Mouse (Mus musculus) myocyte (in vitro differentiated cells): ENCODE measurements around the gene Olfr1167.

Experiments used
- CEBPB ChIP-seq: IDR thresholded peaks from 2 replicates; pipeline ENCODE4 v1.6.1; 2011; ENCODE audit warnings: mild to moderate bottlenecking, moderate library complexity; ENCODE audit not compliant: poor library complexity, insufficient read depth, severe bottlenecking
- E2F4 ChIP-seq: IDR thresholded peaks from one replicate; pipeline ENCODE4 v1.6.1; 2011; ENCODE audit warnings: mild to moderate bottlenecking, control low read depth, moderate library complexity; ENCODE audit not compliant: insufficient read depth
- MAX ChIP-seq: IDR thresholded peaks from one replicate; pipeline ENCODE4 v1.6.1; 2011; ENCODE audit warnings: low read depth, mild to moderate bottlenecking, control low read depth
- MYOD1 ChIP-seq, 3 experiments: IDR thresholded peaks; one replicate each; pipeline ENCODE4 v1.6.1; 2011; ENCODE audit warnings: control low read depth in 2 of 3, low read depth in 2 of 3, mild to moderate bottlenecking in 2 of 3, moderate library complexity in 1 of 3; ENCODE audit not compliant: insufficient read length in 2 of 3, control insufficient read depth in 1 of 3
- MYOG ChIP-seq, 3 experiments: IDR thresholded peaks; one replicate each; pipeline ENCODE4 v1.6.1; 2011; ENCODE audit warnings: control low read depth in 2 of 3, low read depth in 2 of 3, mild to moderate bottlenecking in 2 of 3; ENCODE audit not compliant: insufficient read length in 2 of 3, control insufficient read depth in 1 of 3, insufficient read depth in 1 of 3
- POLR2A ChIP-seq: IDR thresholded peaks from one replicate; pipeline ENCODE4 v1.6.1; 2011; ENCODE audit warnings: low read depth, mild to moderate bottlenecking, control low read depth, moderate library complexity; ENCODE audit not compliant: insufficient read length
- POLR2AphosphoS2 ChIP-seq: IDR thresholded peaks from one replicate; pipeline ENCODE4 v1.6.1; 2011; ENCODE audit warnings: low read depth, control low read depth; ENCODE audit not compliant: insufficient read length
- REST ChIP-seq: IDR thresholded peaks from one replicate; pipeline ENCODE4 v1.6.1; 2011; ENCODE audit warnings: mild to moderate bottlenecking, control low read depth, moderate library complexity; ENCODE audit not compliant: insufficient read depth, insufficient read length
- SRF ChIP-seq: IDR thresholded peaks from one replicate; pipeline ENCODE4 v1.6.1; 2011; ENCODE audit warnings: low read depth; ENCODE audit not compliant: control insufficient read depth, insufficient read length
- TCF12 ChIP-seq: IDR thresholded peaks from one replicate; pipeline ENCODE4 v1.6.1; 2011; ENCODE audit warnings: mild to moderate bottlenecking, control low read depth; ENCODE audit not compliant: poor library complexity, insufficient read depth, severe bottlenecking
- TCF3 ChIP-seq: IDR thresholded peaks from one replicate; pipeline ENCODE4 v1.6.1; 2011; ENCODE audit warnings: low read depth, control low read depth; ENCODE audit not compliant: insufficient read length
- USF1 ChIP-seq: IDR thresholded peaks from one replicate; pipeline ENCODE4 v1.6.1; 2011; ENCODE audit warnings: low read depth, mild to moderate bottlenecking, control low read depth, moderate library complexity

GRCm38 (mm10) chr2:88128172-88128571, 26.8 kb downstream of the Olfr1167 start, which contains the start of gene Olfr1166:
- no peak for TF ChIP-seq POLR2A
- no peak for TF ChIP-seq USF1
- TF ChIP-seq TCF12: no peak
- TF ChIP-seq MYOD1 (IDR thresholded peaks at IDR 0.05; ENCODE audit: control insufficient read depth in 1 of 3, insufficient read length in 2 of 3, low read depth in 2 of 3): no peak
- no peak for TF ChIP-seq MYOG (IDR thresholded peaks at IDR 0.05; ENCODE audit: control insufficient read depth in 1 of 3, insufficient read depth in 1 of 3, insufficient read length in 2 of 3, low read depth in 2 of 3)
- no peak for TF ChIP-seq MAX
- no peak for TF ChIP-seq TCF3
- no peak for TF ChIP-seq POLR2AphosphoS2
- no peak for TF ChIP-seq E2F4
- TF ChIP-seq REST: no peak
- no peak for TF ChIP-seq CEBPB
- TF ChIP-seq SRF: no peak
